Mouse (Mus musculus) heart, postnatal 0 days (tissue): ENCODE measurements around the gene Traf4.

Experiments used
- CTCF ChIP-seq: IDR thresholded peaks from 2 replicates; pipeline ENCODE4 v1.5.1; 2016; ENCODE audit warnings: antibody characterized with exemption, control low read depth, low read depth
- EP300 ChIP-seq: IDR thresholded peaks from 2 replicates; pipeline ENCODE4 v1.6.1; 2016; ENCODE audit warnings: antibody characterized with exemption, low read depth

DNA sequence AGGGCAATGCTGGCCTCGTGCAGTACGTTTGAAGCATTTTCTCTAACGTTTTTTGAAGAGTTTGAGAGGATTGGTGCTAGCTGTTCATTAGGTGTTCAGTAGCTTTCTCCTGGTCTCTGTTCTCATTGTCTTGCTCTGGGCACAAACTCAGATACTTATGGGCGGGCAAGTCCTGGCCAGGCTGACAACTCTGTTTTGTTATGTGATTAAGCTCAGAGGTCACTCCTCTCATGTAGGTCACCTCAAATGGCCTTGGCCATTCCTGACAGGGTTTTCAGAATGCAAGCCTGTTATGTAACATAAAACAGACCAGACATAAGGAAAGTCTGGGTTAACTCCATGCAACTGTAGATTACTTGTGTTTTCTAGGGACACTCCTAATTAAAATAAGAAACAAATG lies 27.8 kb downstream of the Traf4 start:
- TF ChIP-seq EP300 (no peak), CTCF (no peak)
